Mouse (Mus musculus) Muller cell, postnatal 12 days (primary cell): Measurements from ENCODE around the gene Nit2.

Experiments
- DNase-seq: peaks from one replicate; pipeline ENCODE4 v3.0.0-alpha.2; 2015; ENCODE audit errors: inconsistent ontology term

Nit2 gene

GRCm38 (mm10) chr16:57162841-57163240 lies 4.3 kb downstream of the Nit2 start:
- no peak for DNase-seq

- DNase-seq: no peak
Observed at GRCm38 (mm10) chr16:57159835-57160234, 7.3 kb downstream of the Nit2 start.

- no peak for DNase-seq
Observed at GRCm38 (mm10) chr16:57157728-57158127, 9.4 kb downstream of the Nit2 start.

- no peak for DNase-seq
Observed at GRCm38 (mm10) chr16:57157076-57157475, 10.1 kb downstream of the Nit2 start.

GRCm38 (mm10) chr16:57155899-57156298 lies 11.2 kb downstream of the Nit2 start:
- no peak for DNase-seq

GRCm38 (mm10) chr16:57151437-57151836 lies 15.7 kb downstream of the Nit2 start:
- no peak for DNase-seq

GRCm38 (mm10) chr16:57144741-57145140 lies 22.4 kb downstream of the Nit2 start:
- no peak for DNase-seq

GRCm38 (mm10) chr16:57133611-57134010 lies 33.5 kb downstream of the Nit2 start:
- DNase-seq: no peak

- no peak for DNase-seq
Observed at GRCm38 (mm10) chr16:57132326-57132725, 34.8 kb downstream of the Nit2 start.

GRCm38 (mm10) chr16:57131544-57131943 lies 35.6 kb downstream of the Nit2 start:
- DNase-seq: no peak

GRCm38 (mm10) chr16:57130752-57131400 lies 36.3 kb downstream of the Nit2 start:
- no peak for DNase-seq

GRCm38 (mm10) chr16:57127825-57128224 lies 39.3 kb downstream of the Nit2 start:
- no peak for DNase-seq

- no peak for DNase-seq
Observed at GRCm38 (mm10) chr16:57126268-57126667, 40.9 kb downstream of the Nit2 start.

- peak; percentile 27 for DNase-seq
Observed at GRCm38 (mm10) chr16:57122682-57123445, 44.3 kb downstream of the Nit2 start.

GRCm38 (mm10) chr16:57121816-57122415 lies 45.2 kb downstream of the Nit2 start:
- peak; percentile 50 for DNase-seq

GRCm38 (mm10) chr16:57120913-57121815 lies 46.0 kb downstream of the Nit2 start, which contains the start of gene Tomm70a:
Gene Tomm70a, plus strand, starts transcription at chr16:57121703.
- peak; percentile 99 for DNase-seq

- DNase-seq: no peak
Observed at GRCm38 (mm10) chr16:57117562-57117961, 49.6 kb downstream of the Nit2 start.

- DNase-seq: no peak
Observed at GRCm38 (mm10) chr16:57116066-57116465, 51.1 kb downstream of the Nit2 start.
